Mouse (Mus musculus) urinary bladder, postnatal 4 days (tissue): ENCODE measurements around the gene Kdm2b.
A peak's percentile ranks its signal among the peaks of the same experiment; 100 is the strongest.

ENCODE experiments used
- DNase-seq, 2 experiments: peaks; one replicate each; pipeline ENCODE4 v3.0.0; 2021 to 2022; ENCODE audit warnings: low spot score in 2 of 2

Gene Kdm2b

DNA sequence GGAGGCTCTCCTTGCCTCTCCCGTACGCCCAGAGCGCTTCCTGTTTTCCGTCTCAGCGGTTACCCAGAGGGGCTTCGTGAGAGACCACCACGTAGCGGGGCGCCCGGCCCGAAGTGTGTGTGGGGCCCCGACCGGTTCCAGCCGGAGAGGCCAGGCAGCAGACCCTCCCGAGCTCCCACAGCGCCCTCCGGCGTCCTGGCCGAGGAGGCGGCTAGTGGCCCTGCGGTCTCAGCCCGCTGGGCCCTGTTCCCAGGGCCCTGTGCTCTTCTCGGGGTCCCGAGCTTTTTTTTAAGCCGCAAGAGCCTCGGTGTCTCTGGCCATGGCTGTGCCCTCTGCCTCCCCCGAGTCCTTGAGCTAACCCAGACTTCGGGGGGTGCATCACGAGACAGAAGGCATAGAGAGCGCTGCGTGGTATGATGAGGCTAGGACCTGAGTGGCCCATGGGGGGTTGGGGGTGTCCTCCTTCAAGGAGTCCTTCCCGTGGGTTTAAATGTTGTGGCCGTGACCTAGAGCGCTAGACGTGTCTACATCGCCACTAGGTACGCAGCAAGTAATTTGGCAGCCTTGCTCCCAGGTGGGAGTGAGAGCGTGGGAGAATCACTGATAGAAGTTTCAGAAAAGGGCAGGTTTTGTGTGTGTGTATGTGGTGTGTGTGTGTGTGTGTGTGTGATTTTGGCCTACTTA is 139.2 kb downstream of the Kdm2b start:
- peak in 1 of 2 experiments; percentile 67 for DNase-seq

DNA sequence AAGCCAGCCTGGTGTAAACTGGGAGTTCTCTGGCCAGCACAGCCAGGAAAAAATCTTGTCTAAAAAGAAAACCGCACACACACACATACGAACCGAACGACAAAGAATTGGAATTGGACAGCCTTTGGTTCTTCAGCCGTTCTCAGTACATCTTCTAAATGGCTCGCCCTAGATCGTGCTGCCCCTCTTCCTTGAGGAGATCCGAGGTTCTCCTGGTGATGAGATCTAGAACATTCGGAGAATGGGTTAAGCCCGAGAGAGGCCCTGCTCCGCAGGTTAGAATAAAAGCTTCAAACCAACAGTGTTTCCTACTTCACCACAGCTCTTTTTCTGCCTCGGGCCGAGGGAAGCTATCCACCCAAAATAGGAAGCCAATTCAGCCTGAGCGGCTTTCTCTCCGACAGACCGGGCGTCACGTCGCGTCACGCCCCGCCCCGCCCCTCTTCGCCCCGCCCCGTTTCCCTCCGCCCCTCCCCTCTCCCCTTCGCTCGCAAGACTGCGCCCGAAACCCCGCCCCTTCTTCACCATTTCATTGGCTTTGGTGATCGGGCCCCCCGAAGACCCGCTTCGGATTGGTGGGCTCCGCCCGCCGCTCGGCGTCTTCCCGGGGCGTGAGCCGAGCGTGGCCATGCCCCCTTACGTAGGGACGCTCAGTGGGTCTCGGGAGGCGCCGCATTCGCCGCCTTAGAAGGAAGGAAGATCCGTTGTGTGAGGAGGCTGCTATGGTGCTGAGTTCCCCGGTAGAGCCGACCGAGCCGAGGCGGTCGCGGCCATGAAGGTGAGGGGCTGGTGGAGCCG is 139.9 kb downstream of the Kdm2b start, which contains the start of gene Rnf34:
TSS of gene Rnf34 (plus strand) at position 528 of the 798 bp plus-strand sequence.
- peak; percentile 97 to 98 for DNase-seq

DNA sequence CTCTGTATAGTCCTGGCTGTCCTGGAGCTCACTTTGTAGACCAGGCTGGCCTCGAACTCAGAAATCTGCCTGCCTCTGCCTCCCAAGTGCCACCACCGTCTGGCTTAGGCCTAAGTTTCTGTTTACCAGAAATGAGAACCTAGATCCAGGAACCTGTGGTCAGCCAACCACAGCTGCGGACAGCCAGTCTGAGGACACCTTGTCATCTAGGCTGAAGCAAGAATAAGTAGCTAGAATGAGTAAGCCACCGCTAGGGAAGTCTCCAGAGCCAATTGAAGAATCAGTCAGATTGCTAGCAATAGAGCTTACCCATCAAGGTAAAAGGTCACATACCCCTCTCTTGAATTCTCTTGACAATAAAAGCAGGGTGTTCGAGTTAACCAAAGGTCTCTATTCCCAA is 145.8 kb downstream of the Kdm2b start:
- no peak for DNase-seq

DNA sequence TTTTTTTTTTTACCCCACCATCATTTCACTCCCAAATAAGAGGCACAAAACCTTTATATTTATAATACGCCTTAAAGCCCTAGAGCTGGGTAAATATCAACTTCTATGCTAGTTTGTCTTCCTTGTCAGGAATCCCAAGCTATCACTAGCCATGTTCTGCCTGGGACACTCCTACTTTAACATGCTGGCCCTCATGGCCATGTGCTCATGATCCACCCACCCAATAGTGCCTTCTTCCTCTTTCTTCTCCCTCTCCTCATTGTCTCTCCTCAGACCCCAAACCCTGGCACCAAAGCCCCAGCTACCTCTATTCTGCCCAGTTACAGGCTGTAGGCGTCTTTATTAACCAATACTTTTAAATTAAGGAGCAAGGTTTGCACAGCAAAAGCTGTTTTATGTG is 148.5 kb downstream of the Kdm2b start:
- DNase-seq = no peak

DNA sequence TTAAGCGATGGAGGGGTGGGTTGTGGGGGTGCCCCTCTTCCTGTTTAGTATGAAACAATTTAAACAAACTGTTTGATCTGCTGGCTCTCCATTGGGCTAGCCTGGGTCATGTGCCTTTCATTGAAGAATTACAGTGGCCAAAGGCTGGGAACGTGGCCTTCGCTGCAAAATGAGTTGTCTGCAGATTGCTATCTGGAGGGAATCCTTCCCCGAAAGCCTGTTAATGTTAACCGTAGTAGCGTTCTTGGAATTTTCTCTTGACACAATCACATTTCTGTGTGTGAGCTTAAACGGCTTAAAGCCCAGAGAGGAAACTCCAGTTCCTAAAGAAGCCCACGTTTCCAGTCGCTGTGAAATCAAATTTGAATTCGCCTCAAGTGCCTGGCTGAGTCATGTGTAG is 156.6 kb downstream of the Kdm2b start:
- DNase-seq = no peak

DNA sequence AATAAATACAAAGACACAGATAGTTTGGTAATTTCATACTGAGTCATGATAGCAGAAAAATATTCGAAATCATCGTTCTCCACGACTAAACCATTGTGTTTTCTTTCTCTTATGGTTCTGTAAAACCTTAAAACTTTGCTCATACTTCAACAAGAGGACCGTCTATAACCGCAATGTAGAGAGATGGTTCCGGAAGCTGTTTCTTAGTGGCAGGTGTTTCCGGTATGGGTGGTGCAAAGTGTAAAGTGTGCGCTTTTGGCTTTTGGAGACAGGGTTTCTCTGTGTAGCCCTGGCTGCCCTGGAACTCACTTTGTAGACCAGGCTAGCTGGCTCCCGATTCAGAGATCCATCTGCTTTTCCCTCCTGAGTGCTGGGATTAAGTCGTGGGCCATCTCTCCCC is 157.1 kb downstream of the Kdm2b start:
- DNase-seq = no peak

DNA sequence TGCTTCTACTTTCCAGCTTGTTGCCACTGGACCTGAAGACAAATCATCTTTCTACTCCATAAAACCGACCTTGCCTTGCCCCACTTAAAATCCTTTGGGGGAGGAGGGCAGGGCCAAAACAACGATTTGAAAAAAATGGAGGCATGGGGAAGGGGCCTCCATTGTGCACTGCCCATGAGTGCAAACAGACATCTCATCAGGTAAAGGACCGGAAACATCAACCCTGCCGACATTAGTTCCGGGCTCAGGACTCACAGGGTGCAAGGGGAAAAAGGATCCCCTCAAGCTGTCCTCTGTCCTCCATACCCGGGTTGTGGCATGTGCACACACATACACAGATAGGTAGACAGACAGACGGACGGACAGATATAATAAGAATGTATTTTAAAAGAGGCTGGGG is 164.5 kb downstream of the Kdm2b start:
- DNase-seq = no peak

DNA sequence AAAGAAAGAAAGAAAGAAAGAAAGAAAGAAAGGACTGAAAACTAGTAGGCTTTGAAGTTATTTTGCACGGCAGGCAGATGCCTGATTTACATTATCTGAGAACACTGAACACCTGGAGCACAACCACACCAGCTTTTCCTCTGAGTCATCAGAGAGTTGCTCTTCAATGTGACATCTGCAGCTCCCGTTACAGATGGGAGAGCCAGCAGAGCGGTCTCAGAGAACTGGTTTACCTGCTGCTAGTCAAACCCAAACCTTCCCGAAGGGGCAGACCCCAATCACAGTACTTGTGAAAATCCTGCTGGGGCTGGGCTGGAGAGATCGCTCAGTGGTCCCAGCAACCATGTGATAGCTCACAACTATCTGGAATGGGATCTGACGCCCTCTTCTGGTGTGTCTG is 165.2 kb downstream of the Kdm2b start:
- DNase-seq = no peak

DNA sequence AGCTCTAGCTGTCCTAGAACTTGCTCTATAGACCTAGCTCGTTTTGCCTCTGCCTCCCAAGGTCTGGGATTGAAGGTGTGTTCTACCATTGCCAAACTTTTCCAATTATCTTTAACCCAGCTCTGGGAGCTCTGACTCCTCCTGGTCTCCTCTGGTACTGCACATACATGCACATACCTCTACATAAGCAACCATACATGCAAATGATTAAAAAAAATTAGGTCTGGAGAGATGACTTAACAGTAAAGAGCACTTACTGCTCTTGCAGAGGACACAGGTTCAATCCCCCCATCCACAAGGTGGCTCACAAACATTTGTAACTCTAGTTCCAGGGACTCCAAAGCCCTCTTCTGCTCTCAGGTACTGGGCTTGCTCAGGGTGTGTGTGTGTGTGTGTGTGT is 165.6 kb downstream of the Kdm2b start:
- DNase-seq = no peak

DNA sequence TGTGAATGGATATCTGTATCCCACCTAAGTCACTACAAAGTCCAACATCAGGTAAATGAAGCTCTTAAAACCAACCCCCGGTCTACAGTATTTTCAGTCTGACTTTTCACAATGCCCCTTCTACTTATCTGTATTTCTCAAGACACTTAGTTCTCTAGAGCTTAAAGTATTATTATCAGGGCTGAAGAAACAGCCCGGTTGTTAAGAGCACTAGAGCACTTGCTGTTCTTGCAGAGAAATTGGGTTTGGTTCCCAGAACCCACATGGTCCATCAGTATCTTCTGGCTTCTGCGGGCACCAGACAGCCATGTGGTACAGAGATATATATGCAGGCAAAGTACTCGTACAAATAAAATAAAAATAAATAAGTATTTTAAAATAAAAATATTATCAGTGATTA is 167.2 kb downstream of the Kdm2b start:
- DNase-seq = no peak

DNA sequence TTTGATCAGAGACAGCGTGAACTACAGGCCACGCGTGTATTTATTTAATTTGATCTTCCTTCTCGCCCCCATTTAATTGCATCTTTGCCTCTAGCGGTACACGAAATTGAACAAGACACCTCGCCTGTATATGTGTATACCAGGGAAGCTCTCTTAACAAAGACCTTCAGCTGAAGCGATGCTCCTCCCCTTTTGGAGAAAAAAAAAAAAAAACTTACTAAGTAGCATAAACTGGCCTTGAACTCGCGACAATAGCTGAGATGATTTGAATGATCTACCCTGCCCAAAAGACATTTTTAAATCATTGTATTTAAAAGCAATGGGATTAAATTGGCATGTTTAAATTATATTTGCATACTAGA is 168.1 kb downstream of the Kdm2b start:
- DNase-seq = no peak

DNA sequence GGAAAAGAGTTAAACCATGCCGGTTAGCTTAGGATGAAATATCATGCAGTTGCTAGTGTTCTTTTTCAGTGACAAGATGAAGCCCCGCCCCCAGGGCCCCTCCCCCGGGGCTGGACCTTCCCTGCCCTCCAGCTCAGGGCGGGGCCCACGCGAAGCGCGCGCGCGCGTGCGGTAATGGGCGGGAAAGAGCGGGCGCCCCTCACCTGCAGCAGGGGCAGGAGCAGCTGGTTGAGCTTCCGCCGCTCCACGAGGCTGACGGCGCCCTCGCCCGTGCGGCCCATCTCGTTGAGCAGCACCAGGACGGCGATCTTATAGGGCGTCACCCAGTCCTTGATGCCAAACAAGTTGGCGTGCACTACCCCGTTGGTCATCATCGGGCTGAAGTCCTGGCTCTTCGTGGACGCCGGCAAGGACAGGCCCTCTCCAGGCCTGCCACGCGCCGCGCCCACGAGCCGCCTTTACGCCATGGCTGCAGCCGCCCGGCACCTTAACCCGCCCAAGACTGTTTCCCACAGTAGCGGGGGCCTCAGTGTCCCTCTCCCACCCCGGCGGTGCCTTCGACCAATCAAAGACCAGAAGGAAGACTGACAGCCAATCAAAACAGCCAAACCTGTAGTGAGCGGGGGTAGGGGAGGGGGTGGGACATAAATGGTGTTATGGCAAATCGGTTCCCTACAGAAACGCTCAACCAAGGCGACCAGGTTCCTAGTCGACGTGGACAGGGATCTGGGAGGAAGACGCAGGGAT is 168.7 kb downstream of the Kdm2b start, which contains the start of gene Anapc5:
TSS of gene Anapc5 (minus strand) at position 563 of the 747 bp plus-strand sequence.
- peak; percentile 92 to 93 for DNase-seq
